Mouse (Mus musculus) bone marrow macrophage, adult 2 months (primary cell): ENCODE data around the gene Fam83e.

Experiments
- CTCF ChIP-seq: IDR thresholded peaks from 2 replicates; pipeline ENCODE4 v1.5.1; 2012; ENCODE audit warnings: low read depth, mild to moderate bottlenecking, low read length, moderate library complexity
- POLR2A ChIP-seq: IDR thresholded peaks from 2 replicates; pipeline ENCODE4 v1.6.1; 2012; ENCODE audit warnings: mild to moderate bottlenecking, low read depth, low read length, borderline replicate concordance

GRCm38 (mm10) chr7:45749401-45749800, 28.4 kb downstream of the Fam83e start:
- TF ChIP-seq CTCF, result no peak
- TF ChIP-seq POLR2A, result no peak
